Mouse (Mus musculus): ENCODE data around the gene Mad2l1bp. TPM values are rescaled to one million over a fixed set of nuclear protein-coding genes. Genes with fewer than 3 reads are reported as not detected.
A peak's percentile ranks its signal among the peaks of the same experiment; 100 is the strongest.

Mad2l1bp gene
- polyA plus RNA-seq, 1 experiment from 2014 or later: 28.4 TPM

DNA sequence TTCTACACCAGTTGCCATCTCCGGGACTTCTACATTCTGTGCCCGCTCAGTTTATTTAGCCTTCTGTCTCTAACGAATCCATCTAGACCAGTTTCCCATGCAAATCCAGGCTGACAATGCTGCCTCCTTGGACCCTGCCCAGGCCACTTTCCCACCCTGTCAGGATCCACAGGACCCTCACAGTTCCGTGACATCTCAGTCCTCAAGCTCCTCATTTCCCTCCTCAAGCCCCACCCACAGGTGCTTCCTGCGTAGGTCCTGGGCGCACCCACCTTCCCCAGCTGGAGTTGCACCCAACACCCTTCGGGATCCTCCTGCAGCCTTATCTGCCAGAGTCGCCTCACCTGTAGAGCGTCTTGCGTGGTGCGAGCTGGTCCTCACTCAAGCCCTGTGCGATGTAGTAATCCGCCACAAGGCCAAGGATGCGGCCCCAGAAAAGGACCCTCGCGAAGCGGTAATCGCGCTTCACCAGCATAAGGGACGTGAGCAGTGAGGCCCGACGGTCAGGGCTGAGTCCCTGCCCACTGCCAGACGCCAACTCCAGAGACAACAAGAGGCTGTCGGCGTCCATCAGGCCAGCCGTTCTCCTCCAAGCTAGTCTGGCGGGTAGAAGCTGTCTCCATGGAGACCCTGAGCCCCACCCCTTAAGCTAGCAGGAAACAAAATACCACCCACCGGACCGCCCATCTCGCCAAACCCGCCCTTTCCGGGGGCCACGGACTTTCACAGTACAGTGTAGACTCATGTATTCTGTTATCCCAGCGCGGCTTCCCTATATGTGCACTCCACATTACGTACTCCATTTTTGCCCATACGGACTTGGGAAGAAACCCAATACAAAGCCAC lies 9.6 kb downstream of the Mad2l1bp start, which contains the start of gene Rsph9:
Gene Rsph9, minus strand, starts transcription at position 639 of the 846 bp plus-strand sequence.
- H3K36me3 ChIP-seq: peaks cover 35% of the 10 kb centered on the region
- peak within 1 kb of the TSS; percentile 67 for H3K4me2 ChIP-seq
- H3K4me3 ChIP-seq: peak within 1 kb of the TSS; percentile 47
- no peaks in the 10 kb centered on the region for H3K9me3 ChIP-seq
- WGBS: 7% methylated on average over 37 of the region's 37 CpGs
- peak within 1 kb of the TSS; percentile 69 for H3K9ac ChIP-seq
- H3K27ac ChIP-seq: peak within 1 kb of the TSS; percentile 53; the same call in 1 of the 2 replicates
- H3K4me1 ChIP-seq (replicated peaks): peaks cover 22% of the 10 kb centered on the region
- H3K27me3 ChIP-seq: no peaks in the 10 kb centered on the region
- peak; percentile 89 for ATAC-seq (ENCODE audit: low FRiP score)

DNA sequence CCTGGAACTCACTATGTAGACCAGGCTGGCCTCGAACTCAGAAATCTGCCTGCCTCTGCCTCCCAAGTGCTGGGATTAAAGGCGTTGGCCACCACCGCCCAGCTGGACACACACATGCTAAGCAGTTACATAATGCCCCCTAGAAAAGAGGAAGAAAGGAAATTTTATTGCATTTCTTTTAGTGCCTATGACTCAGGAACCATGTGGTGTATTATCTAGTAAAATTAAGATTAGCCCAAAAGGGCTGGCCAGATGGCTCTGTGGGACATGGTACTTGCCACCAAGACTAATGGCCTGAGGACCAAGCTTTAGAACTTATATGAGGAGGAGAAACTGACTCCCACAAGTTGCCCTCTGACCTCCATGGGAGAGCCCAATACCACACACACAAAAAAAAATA lies 13.5 kb downstream of the Mad2l1bp start:
- no peak for ATAC-seq (ENCODE audit: low FRiP score)
- H3K27me3 ChIP-seq: no peaks in the 10 kb centered on the region
- no peak overlapping the region for H3K9ac ChIP-seq
- H3K27ac ChIP-seq: no peak overlapping the region
- peaks cover 4% of the 10 kb centered on the region; the same call in 1 of the 2 replicates for H3K36me3 ChIP-seq
- WGBS: 89% methylated on average over 3 of the region's 3 CpGs
- no peaks in the 10 kb centered on the region for H3K9me3 ChIP-seq
- no peak overlapping the region for H3K4me3 ChIP-seq
- H3K4me1 ChIP-seq (replicated peaks): peaks cover 22% of the 10 kb centered on the region
- no peak overlapping the region for H3K4me2 ChIP-seq

DNA sequence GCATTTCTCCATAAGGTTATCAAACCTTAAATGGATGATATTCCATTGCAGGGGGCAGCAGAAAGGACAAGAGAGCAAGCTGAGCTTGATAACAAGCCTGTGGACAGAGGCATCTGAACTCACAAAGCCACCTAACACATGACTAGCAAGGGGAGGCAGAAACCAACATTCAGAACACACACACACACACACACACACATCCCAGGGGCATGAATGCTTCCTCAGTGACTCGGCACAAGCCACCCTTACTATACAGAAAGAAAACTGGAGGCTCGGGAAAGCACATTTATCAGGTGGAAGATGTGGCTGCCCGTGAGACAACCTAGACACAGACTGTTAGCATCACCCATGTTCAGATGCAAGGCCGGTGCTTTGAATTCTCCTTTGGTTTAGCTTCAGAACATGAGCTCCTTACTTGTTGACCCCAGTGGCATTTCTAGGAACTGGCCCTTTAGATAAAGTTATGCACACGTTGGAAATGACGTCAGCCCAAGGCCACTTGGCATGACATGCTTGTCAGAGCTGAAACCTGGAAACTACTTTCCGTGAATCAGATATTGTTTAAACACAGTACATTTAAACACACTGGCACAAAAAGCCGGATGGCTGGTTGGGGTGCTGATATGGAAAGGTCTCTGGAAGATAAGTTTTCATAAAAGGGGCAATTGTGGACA lies 14.7 kb downstream of the Mad2l1bp start:
- Histone ChIP-seq H3K27me3 (no peaks in the 10 kb centered on the region), H3K4me2 (no peak overlapping the region), H3K36me3 (peaks cover 4% of the 10 kb centered on the region; the same call in 1 of the 2 replicates), H3K9ac (no peak overlapping the region), H3K9me3 (no peaks in the 10 kb centered on the region), H3K4me3 (no peak overlapping the region), H3K27ac (no peak overlapping the region), H3K4me1 (replicated peaks) (peaks cover 13% of the 10 kb centered on the region)
- WGBS: 79% methylated on average over 8 of the region's 8 CpGs
- ATAC-seq (ENCODE audit: low FRiP score): no peak

DNA sequence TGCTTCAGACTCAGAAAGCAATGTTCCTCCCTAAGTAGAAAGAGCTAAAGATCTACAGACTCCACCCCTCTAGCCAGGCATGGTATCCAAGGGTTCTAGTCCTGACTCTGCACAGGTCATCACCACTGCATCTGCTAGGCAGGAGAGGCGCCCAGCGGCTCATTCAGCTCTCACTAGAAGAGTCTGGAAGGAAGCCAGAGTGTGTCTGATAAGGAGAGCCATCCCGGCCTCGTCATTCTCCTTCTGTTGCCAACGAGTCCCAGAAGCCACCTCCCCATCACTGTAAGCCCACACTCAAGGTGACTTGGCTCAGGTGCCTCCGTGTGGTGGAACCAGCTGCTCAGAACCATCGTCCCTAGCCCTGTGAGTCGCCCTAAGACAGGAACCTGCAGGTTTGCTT lies 20.5 kb downstream of the Mad2l1bp start:
- H3K4me2 ChIP-seq: no peak overlapping the region
- no peaks in the 10 kb centered on the region for H3K27me3 ChIP-seq
- ATAC-seq (ENCODE audit: low FRiP score): no peak
- no peak overlapping the region for H3K27ac ChIP-seq
- H3K36me3 ChIP-seq: peaks cover 29% of the 10 kb centered on the region
- H3K4me3 ChIP-seq: no peak overlapping the region
- H3K4me1 ChIP-seq (replicated peaks): no peaks in the 10 kb centered on the region
- no peak overlapping the region for H3K9ac ChIP-seq
- H3K9me3 ChIP-seq: no peaks in the 10 kb centered on the region
- 72% methylated on average over 8 of the region's 8 CpGs for WGBS

DNA sequence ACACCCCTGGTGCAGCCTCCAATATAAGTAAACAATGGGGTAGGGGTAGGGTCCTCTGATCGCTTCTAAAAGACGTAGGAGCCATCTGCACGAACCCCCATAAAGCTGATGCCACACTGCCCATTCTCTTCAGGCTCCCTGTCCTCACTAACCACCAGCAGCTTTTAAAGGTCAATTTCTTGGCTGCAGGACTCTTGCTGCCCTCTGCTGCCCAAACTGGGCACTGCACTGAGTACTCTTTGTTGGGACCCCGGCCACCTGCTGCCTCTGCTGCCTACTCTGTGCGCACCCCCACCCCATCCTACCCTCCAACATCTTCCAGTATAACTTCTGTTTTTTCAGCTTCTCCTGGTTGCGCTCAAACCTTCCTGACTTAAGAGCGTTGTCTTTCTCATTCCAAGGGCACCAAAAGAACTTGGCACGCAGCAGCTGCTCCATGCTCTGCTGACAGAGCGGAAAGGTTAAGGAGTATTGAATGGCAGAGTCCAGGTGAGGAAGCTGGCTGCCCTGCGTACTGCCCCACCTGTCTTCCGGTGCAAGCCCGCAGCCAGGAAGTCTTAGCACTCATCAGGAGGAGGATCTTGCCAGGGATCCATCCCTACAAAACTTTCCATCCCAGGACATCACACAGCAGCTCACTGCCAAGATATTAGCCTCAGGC lies 21.2 kb downstream of the Mad2l1bp start:
- Histone ChIP-seq H3K27me3 (no peaks in the 10 kb centered on the region), H3K36me3 (peaks cover 36% of the 10 kb centered on the region), H3K9me3 (no peaks in the 10 kb centered on the region), H3K27ac (no peak overlapping the region), H3K9ac (no peak overlapping the region), H3K4me1 (replicated peaks) (no peaks in the 10 kb centered on the region), H3K4me2 (no peak overlapping the region), H3K4me3 (no peak overlapping the region)
- WGBS: 15% methylated on average over 12 of the region's 12 CpGs
- peak; percentile 60; the same call in 1 of the 2 replicates for ATAC-seq (ENCODE audit: low FRiP score)

DNA sequence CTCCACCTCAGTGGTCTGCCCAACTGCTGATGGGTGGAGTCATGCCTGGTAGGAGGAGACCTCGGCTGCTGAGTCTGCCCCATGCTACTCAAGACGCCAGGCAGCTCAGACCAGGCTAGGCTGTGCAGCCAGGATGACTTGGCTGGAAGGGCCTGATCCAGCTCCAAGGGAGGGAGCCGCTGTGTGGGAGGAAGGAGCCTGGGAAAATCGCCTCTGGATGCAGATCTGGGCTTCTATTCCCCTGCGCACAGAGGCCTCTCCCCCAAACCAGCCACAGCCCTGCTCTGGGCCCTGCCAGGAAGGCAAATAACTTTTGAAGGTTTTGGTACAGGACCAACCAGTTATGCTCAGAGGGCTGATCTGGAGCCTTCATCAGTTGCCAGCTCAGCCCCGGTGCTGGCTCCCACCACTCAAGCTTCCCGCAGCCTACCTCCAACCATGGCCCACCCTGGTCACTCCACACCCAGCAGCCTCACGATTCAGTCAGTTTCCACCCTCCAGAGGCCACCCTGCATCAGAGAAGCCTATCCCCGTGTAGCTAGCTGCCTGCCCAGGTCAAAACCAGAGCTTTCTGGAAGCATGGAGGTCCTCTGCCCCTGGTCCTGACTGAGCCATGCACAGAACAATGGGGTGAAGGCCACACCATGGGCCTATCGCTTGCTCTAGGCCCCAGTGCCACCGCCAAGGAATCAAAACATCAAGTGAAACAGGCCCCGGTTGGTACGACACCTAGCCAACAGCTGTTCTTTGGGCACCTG lies 23.4 kb downstream of the Mad2l1bp start:
- H3K9me3 ChIP-seq: no peaks in the 10 kb centered on the region
- H3K27ac ChIP-seq: no peak overlapping the region
- H3K4me3 ChIP-seq: no peak overlapping the region
- WGBS: 86% methylated on average over 13 of the region's 13 CpGs
- no peaks in the 10 kb centered on the region for H3K4me1 ChIP-seq (replicated peaks)
- no peak overlapping the region for H3K4me2 ChIP-seq
- peak overlapping the region; percentile 19; the same call in 1 of the 2 replicates for H3K9ac ChIP-seq
- no peaks in the 10 kb centered on the region for H3K27me3 ChIP-seq
- peaks cover 54% of the 10 kb centered on the region for H3K36me3 ChIP-seq
- no peak for ATAC-seq (ENCODE audit: low FRiP score)

DNA sequence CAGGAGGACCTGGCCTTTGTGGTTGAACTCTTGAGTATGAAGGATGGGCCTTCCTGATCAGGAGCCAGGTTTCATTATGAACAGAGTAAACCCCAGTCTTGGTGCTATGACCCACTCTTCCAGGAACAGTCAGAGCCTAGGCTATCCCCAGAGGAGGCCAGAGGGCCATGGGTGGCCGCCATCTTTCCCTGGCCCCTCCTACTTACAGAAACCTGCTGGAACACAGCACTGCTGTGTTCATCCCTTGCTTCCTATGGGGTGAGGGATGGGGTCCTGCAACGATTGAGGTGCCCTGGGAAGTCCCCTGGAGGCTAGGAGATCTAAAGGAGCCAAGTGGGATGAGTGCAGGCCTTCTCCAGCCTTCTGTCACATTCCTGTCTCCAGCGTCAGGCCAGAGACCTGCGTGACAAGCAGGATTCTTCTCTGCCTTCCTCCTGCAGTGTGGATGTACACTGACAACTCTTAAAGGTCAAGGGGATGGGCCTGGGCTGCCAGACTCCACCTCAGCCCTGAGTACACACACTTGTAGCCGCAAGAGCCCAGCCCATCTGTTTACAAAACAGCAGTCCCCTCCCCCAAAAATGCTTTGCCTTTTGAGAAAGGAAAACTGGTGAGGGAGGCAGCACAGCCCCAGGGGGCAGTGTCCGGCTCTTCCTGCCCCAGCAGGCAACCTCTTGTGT lies 25.4 kb downstream of the Mad2l1bp start:
- Histone ChIP-seq H3K9ac (peak overlapping the region; percentile 35; the same call in 1 of the 2 replicates), H3K4me3 (no peak overlapping the region), H3K36me3 (peaks cover 74% of the 10 kb centered on the region), H3K4me2 (no peak overlapping the region), H3K27me3 (no peaks in the 10 kb centered on the region), H3K4me1 (replicated peaks) (no peaks in the 10 kb centered on the region), H3K27ac (no peak overlapping the region), H3K9me3 (no peaks in the 10 kb centered on the region)
- 79% methylated on average over 6 of the region's 6 CpGs for WGBS
- ATAC-seq (ENCODE audit: low FRiP score): no peak

DNA sequence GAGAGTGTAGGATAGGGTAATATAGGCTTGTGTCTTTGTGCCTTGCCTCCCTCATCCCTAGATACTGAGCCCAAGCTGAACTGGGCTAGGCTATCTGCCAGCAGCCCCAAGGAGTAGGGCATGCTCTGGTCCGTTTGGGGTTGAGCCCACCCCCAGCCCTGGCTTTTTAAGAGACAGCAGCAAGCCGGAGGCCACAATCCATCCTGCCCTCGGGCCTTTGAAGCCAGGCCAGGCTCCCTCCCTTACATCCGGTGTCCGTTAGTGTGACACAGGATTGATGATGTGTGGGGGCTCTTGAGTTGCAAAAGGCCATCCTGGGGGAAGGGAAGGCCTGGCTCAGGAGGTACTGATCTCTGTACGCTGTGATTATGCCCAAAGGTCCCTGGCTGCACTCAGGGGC lies 26.7 kb downstream of the Mad2l1bp start:
- no peaks in the 10 kb centered on the region for H3K27me3 ChIP-seq
- H3K4me1 ChIP-seq (replicated peaks): no peaks in the 10 kb centered on the region
- no peak overlapping the region for H3K4me3 ChIP-seq
- H3K4me2 ChIP-seq: no peak overlapping the region
- H3K9me3 ChIP-seq: no peaks in the 10 kb centered on the region
- ATAC-seq (ENCODE audit: low FRiP score): no peak
- WGBS: 76% methylated on average over 6 of the region's 6 CpGs
- peak overlapping the region; percentile 46 for H3K9ac ChIP-seq
- H3K27ac ChIP-seq: no peak overlapping the region
- H3K36me3 ChIP-seq: peaks cover 87% of the 10 kb centered on the region

DNA sequence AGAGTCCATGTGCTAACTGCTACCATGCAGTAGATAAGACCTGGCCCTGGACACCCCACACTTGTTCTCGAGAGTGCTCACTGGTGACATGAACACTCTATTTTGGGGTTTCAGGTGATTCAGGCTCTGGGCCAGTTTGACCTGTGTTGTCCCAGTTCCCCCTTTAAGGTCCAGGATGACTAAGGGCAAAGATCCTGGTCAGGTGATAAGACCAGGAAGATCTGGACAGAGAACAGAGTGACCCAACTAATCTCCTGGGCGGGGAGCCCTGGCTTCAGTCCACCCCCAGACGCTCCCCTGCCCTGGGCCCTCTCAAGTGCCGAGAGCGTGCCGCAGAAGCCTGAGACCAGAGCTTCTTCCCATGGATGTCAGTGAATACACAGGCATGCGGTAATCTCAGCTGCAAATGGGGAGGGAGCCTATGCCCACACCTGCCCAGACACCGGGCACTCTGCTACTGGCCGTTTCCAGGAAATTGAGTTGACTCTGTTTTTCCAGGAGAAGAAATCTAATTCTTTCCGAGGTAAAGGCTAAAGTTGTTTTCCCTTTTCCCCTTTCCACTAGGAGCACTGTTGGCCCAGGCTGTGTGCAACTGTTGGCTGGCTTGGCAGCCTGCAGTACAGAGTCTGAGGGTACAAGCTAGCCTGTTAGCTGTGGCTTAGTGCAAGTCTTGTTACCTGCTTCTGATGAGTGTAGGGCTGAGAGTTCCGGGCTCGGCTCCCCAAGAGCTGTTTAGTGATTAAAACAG lies 29.2 kb downstream of the Mad2l1bp start:
- no peak overlapping the region for H3K4me3 ChIP-seq

DNA sequence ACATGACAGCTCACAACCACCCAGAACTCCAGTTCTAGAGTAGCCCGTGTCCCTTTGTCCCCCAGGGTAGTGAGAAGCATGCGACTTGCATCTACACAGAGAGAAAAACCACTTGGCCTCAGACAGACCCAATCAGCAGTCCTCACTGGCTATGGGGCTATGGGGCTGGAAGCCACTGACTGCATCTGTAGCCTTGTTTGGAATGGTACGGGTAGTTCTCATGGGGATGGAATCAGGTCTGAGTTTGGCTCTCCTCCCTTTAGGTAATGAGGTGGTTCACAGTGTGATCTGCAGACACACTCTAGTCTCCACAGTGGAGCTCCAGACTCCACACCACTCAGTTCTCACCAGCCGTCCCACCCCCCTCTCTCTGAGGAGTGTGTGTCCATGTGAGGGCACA lies 30.1 kb downstream of the Mad2l1bp start:
- no peak for ATAC-seq (ENCODE audit: low FRiP score)

More for the DNA sequence above, 29.2 kb downstream of the Mad2l1bp start:
- no peaks in the 10 kb centered on the region for H3K27me3 ChIP-seq
- 94% methylated on average over 12 of the region's 12 CpGs for WGBS
- H3K4me2 ChIP-seq: no peak overlapping the region
- no peaks in the 10 kb centered on the region for H3K4me1 ChIP-seq (replicated peaks)
- peaks cover 89% of the 10 kb centered on the region for H3K36me3 ChIP-seq
- no peak for ATAC-seq (ENCODE audit: low FRiP score)
- H3K9ac ChIP-seq: no peak overlapping the region
- H3K27ac ChIP-seq: no peak overlapping the region
- no peaks in the 10 kb centered on the region for H3K9me3 ChIP-seq

DNA sequence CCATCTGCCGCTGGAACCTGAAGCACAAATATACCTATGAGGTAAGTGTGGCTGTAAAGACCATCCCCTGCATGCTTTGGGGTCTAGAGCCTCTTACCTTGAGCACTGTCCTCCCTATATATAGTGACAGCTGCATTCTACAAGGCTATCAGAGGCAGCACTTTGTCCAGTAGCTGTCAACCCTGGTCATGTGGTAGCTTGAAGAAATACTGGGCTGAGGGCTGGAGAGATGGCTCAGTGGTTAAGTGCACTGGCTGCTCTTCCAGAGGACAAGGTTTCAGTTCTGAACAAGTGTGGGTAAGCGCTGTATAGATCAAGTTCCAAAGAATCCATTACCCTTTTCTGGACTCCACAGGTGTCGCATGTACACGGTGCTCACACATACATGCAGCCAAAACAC lies 30.6 kb downstream of the Mad2l1bp start:
- Histone ChIP-seq H3K36me3 (peaks cover 89% of the 10 kb centered on the region), H3K27ac (no peak overlapping the region), H3K9me3 (no peaks in the 10 kb centered on the region), H3K9ac (no peak overlapping the region), H3K27me3 (no peaks in the 10 kb centered on the region), H3K4me1 (replicated peaks) (peaks cover 5% of the 10 kb centered on the region; the same call in 1 of the 2 replicates), H3K4me2 (no peak overlapping the region), H3K4me3 (no peak overlapping the region)
- no peak for ATAC-seq (ENCODE audit: low FRiP score)
- WGBS: 97% methylated on average over 4 of the region's 4 CpGs

More for the DNA sequence above, 30.1 kb downstream of the Mad2l1bp start:
- Histone ChIP-seq H3K27me3 (no peaks in the 10 kb centered on the region), H3K9ac (no peak overlapping the region), H3K4me3 (no peak overlapping the region), H3K9me3 (no peaks in the 10 kb centered on the region), H3K4me1 (replicated peaks) (peaks cover 3% of the 10 kb centered on the region; the same call in 1 of the 2 replicates), H3K36me3 (peaks cover 89% of the 10 kb centered on the region), H3K27ac (no peak overlapping the region), H3K4me2 (no peak overlapping the region)
- 89% methylated on average over 4 of the region's 4 CpGs for WGBS
